Comparison of ENCODE assay signal across 12 mouse cellular contexts in genomic region chr5:136627671-136628292, GRCm38 (mm10).
DNase-seq lines count a peak whose midpoint lies in the region; ATAC-seq and TF ChIP-seq lines count a peak whose summit lies in the region.
"Had no signal": no experiment of that assay in that cellular context is flagged by ENCODE, and none has a peak within 500 bp of the region (broad histone marks: within the 10 kb centered on the region; RNA-seq: fewer than 3 reads in every experiment).

No protein-coding gene starts in this region.

- in situ Hi-C loops in CH12.LX (cut with MboI; ENCODE audit: low pct_ligation_motif_present, low pct_unique_long_range_greater_than_20kb, low sequenced_read_pairs), result no loop called here

- no peaks in the 10 kb centered on the region for H3K36me3 ChIP-seq in kidney, adult 2 months (ENCODE audit: control insufficient read depth, insufficient read depth, low read length)
- no peaks in the 10 kb centered on the region for H3K36me3 ChIP-seq in kidney, embryonic 16.5 days (ENCODE audit: insufficient read depth, low read length)
- no peaks in the 10 kb centered on the region for H3K36me3 ChIP-seq in CH12.LX (replicated peaks in 1 of 2; ENCODE audit: control insufficient read depth in 1 of 2, insufficient read depth in 1 of 2, low read length in 1 of 2)
- no peaks in the 10 kb centered on the region for H3K36me3 ChIP-seq in forebrain, embryonic 15.5 days
- H3K36me3 ChIP-seq: hindbrain, embryonic 15.5 days; liver, embryonic 15.5 days; neural tube, embryonic 13.5 days had no signal

- no peak for TF ChIP-seq CTCF in kidney, adult 2 months (conservative IDR thresholded peaks at IDR 0.05; ENCODE audit: insufficient read depth, insufficient read length, low read depth, low read length)
- no peak for TF ChIP-seq CTCF in CH12.LX (conservative IDR thresholded peaks at IDR 0.05 in 1 of 2, IDR thresholded peaks at IDR 0.05 in 1 of 2; ENCODE audit: low read depth in 2 of 2, low read length in 2 of 2)

- no peaks in the 10 kb centered on the region for H3K9me3 ChIP-seq in kidney, embryonic 16.5 days (ENCODE audit: low read length)
- H3K9me3 ChIP-seq in CH12.LX (replicated peaks; ENCODE audit: low read length), result no peaks in the 10 kb centered on the region
- no peaks in the 10 kb centered on the region for H3K9me3 ChIP-seq in forebrain, embryonic 15.5 days
- H3K9me3 ChIP-seq: hindbrain, embryonic 15.5 days; liver, embryonic 15.5 days; neural tube, embryonic 13.5 days had no signal

- peak; percentile 24 for DNase-seq in kidney, adult 2 months
- DNase-seq in CH12.LX (ENCODE audit: extremely low read depth), result peak; percentile 20
- DNase-seq in brain, adult 2 months (ENCODE audit: low read depth, low spot score), result peak; percentile 34
- peak; percentile 47 for DNase-seq in naive thymus-derived CD4-positive, alpha-beta T cell, adult 2 months (ENCODE audit: low read depth)
- no peak for DNase-seq in urinary bladder, postnatal 4 days (ENCODE audit: low spot score in 2 of 2)

- WGBS in kidney, adult 2 months, result 78% methylated on average over 11 of the region's 11 CpGs
- WGBS in kidney, embryonic 16.5 days, result 79% methylated on average over 11 of the region's 11 CpGs
- WGBS in forebrain, embryonic 15.5 days, result 65% methylated on average over 11 of the region's 11 CpGs

- no peak overlapping the region for H3K9ac ChIP-seq in kidney, embryonic 16.5 days (replicated peaks; ENCODE audit: low read length)
- H3K9ac ChIP-seq in CH12.LX (ENCODE audit: insufficient read depth, low read depth), result no peak overlapping the region
- H3K9ac ChIP-seq in forebrain, embryonic 15.5 days (replicated peaks), result no peak overlapping the region
- H3K9ac ChIP-seq: hindbrain, embryonic 15.5 days; liver, embryonic 15.5 days; neural tube, embryonic 13.5 days had no signal

- no peak for TF ChIP-seq POLR2A in kidney, adult 2 months (IDR thresholded peaks at IDR 0.05; ENCODE audit: low read depth, low read length)
- TF ChIP-seq POLR2A in CH12.LX (IDR thresholded peaks at IDR 0.05; ENCODE audit: low read depth, low read length), result no peak

- no peaks in the 10 kb centered on the region for H3K27me3 ChIP-seq in kidney, adult 2 months (replicated peaks; ENCODE audit: control insufficient read depth, insufficient read depth, low read length)
- H3K27me3 ChIP-seq in kidney, embryonic 16.5 days (ENCODE audit: insufficient read depth, low read length), result no peaks in the 10 kb centered on the region
- H3K27me3 ChIP-seq in CH12.LX (replicated peaks), result peaks cover 56% of the 10 kb centered on the region
- peaks cover 2% of the 10 kb centered on the region; the same call in 1 of the 2 replicates for H3K27me3 ChIP-seq in forebrain, embryonic 15.5 days

- no peak for ATAC-seq in kidney, embryonic 16.5 days (ENCODE audit: low FRiP score, low TSS enrichment)
- ATAC-seq in granulocyte monocyte progenitor cell, adult 5-6 weeks (replicated peaks; ENCODE audit: poor library complexity, severe bottlenecking), result no peak
- no peak for ATAC-seq in forebrain, embryonic 15.5 days (replicated peaks)

- no peak overlapping the region for H3K4me3 ChIP-seq in kidney, adult 2 months (ENCODE audit: insufficient read depth, low read depth, low read length)
- no peak overlapping the region for H3K4me3 ChIP-seq in kidney, embryonic 16.5 days (ENCODE audit: low read length)
- H3K4me3 ChIP-seq in CH12.LX (replicated peaks in 1 of 3; ENCODE audit: low read depth in 2 of 3, low read length in 2 of 3, poor library complexity in 1 of 3), result no peak overlapping the region
- no peak overlapping the region for H3K4me3 ChIP-seq in forebrain, embryonic 15.5 days
- H3K4me3 ChIP-seq: erythroblast, embryonic 14.5 days; hindbrain, embryonic 15.5 days; liver, embryonic 15.5 days; neural tube, embryonic 13.5 days had no signal

- H3K4me1 ChIP-seq in kidney, adult 2 months (ENCODE audit: control insufficient read depth, insufficient read depth, low read length), result no peaks in the 10 kb centered on the region
- peaks cover 2% of the 10 kb centered on the region for H3K4me1 ChIP-seq in kidney, embryonic 16.5 days (ENCODE audit: insufficient read depth, low read length)
- peaks cover 0 to 8% of the 10 kb centered on the region in 2 experiments; a peak in 2 of 4 replicates for H3K4me1 ChIP-seq in CH12.LX (ENCODE audit: control insufficient read depth in 1 of 2, insufficient read depth in 2 of 2)
- H3K4me1 ChIP-seq in forebrain, embryonic 15.5 days, result peaks cover 5% of the 10 kb centered on the region

- TF ChIP-seq EP300 in CH12.LX (IDR thresholded peaks at IDR 0.05; ENCODE audit: low read length), result no peak

- H3K4me2 ChIP-seq in kidney, embryonic 16.5 days (replicated peaks; ENCODE audit: low read depth, low read length), result no peak overlapping the region
- H3K4me2 ChIP-seq in CH12.LX (ENCODE audit: insufficient read depth, low read depth, poor library complexity, severe bottlenecking), result no peak overlapping the region
- no peak overlapping the region for H3K4me2 ChIP-seq in forebrain, embryonic 15.5 days (replicated peaks)
- H3K4me2 ChIP-seq: hindbrain, embryonic 15.5 days; liver, embryonic 15.5 days; neural tube, embryonic 13.5 days had no signal

- no peaks in the 10 kb centered on the region for H3K79me2 ChIP-seq in CH12.LX (replicated peaks; ENCODE audit: control insufficient read depth, extremely low read depth, insufficient read depth, poor library complexity, severe bottlenecking)

- dilution Hi-C loops in CH12.LX (cut with MboI; ENCODE audit: extremely low pct_ligation_motif_present, extremely low pct_unique_long_range_greater_than_20kb, low sequenced_read_pairs), result no loop called here

- no peak overlapping the region for H3K27ac ChIP-seq in kidney, adult 2 months (ENCODE audit: insufficient read depth, low read depth, low read length)
- H3K27ac ChIP-seq in kidney, embryonic 16.5 days (ENCODE audit: low read length), result no peak overlapping the region
- no peak overlapping the region for H3K27ac ChIP-seq in CH12.LX (ENCODE audit: insufficient read depth, low read depth)
- H3K27ac ChIP-seq in forebrain, embryonic 15.5 days (replicated peaks), result no peak overlapping the region
- H3K27ac ChIP-seq: hindbrain, embryonic 15.5 days; liver, embryonic 15.5 days; neural tube, embryonic 13.5 days had no signal

- TF ChIP-seq RAD21 in CH12.LX (IDR thresholded peaks at IDR 0.05; ENCODE audit: low read depth, low read length), result no peak

TF ChIP-seq in CH12.LX, 34 proteins besides CTCF, POLR2A, EP300 and RAD21:
- TF ChIP-seq MYC (IDR thresholded peaks at IDR 0.05; ENCODE audit: low read depth, low read length), result no peak
- no peak for TF ChIP-seq MEF2A (IDR thresholded peaks at IDR 0.05; ENCODE audit: borderline replicate concordance, low read depth, low read length)
- peak; percentile 45 for TF ChIP-seq USF2 (conservative IDR thresholded peaks at IDR 0.05; ENCODE audit: low read depth, low read length)
- no peak for TF ChIP-seq E2F4 (IDR thresholded peaks at IDR 0.05; ENCODE audit: insufficient replicate concordance, low read depth, low read length)
- TF ChIP-seq SMC3 (IDR thresholded peaks at IDR 0.05; ENCODE audit: low read depth, low read length), result no peak
- TF ChIP-seq ETS1 (conservative IDR thresholded peaks at IDR 0.05; ENCODE audit: low read depth, low read length), result no peak
- no peak for TF ChIP-seq NELFE (IDR thresholded peaks at IDR 0.05; ENCODE audit: low read depth, low read length)
- no peak for TF ChIP-seq CHD1 (IDR thresholded peaks at IDR 0.05; ENCODE audit: low read depth, low read length)
- peak; percentile 48 for TF ChIP-seq USF1 (IDR thresholded peaks at IDR 0.05; ENCODE audit: low read depth, low read length)
- peak; percentile 66; the same call in 1 of the 2 replicates for TF ChIP-seq ZNF384 (IDR thresholded peaks at IDR 0.05; ENCODE audit: low read depth, low read length)
TF ChIP-seq in CH12.LX: peak in this region for 3.

Comparison
In these comparisons a context has a peak if more than half of its experiments do, and no peak if none do; other contexts are left out.
1. DNase-seq: peak in kidney, adult 2 months (single experiment), CH12.LX (single experiment), brain, adult 2 months (single experiment) and naive thymus-derived CD4-positive, alpha-beta T cell, adult 2 months (single experiment); none in urinary bladder, postnatal 4 days (0 of 2).